Comparison of ENCODE assay signal across 16 mouse cellular contexts in genomic region chr17:14497086-14497485, GRCm38 (mm10).
A peak's percentile ranks its signal among the peaks of the same experiment; 100 is the strongest.
DNase-seq lines count a peak whose midpoint lies in the region; ATAC-seq and TF ChIP-seq lines count a peak whose summit lies in the region.
"Had no signal": no experiment of that assay in that cellular context is flagged by ENCODE, and none has a peak within 500 bp of the region (broad histone marks: within the 10 kb centered on the region; RNA-seq: fewer than 3 reads in every experiment).

No protein-coding gene starts in this region.

- H3K4me2 ChIP-seq in hindbrain, embryonic 13.5 days, result no peak overlapping the region
- no peak overlapping the region for H3K4me2 ChIP-seq in hindbrain, postnatal 0 days (ENCODE audit: low read depth, low read length)
- H3K4me2 ChIP-seq in midbrain, embryonic 14.5 days (ENCODE audit: low read length), result no peak overlapping the region
- H3K4me2 ChIP-seq: forebrain, embryonic 15.5 days; liver, embryonic 13.5 days had no signal

- no peaks in the 10 kb centered on the region for H3K9me3 ChIP-seq in hindbrain, embryonic 13.5 days
- no peaks in the 10 kb centered on the region for H3K9me3 ChIP-seq in hindbrain, postnatal 0 days (ENCODE audit: low read length)
- H3K9me3 ChIP-seq in midbrain, embryonic 14.5 days (ENCODE audit: control insufficient read depth, low read length), result no peaks in the 10 kb centered on the region
- H3K9me3 ChIP-seq: forebrain, embryonic 15.5 days; heart, embryonic 10.5 days; liver, embryonic 13.5 days had no signal

- no peak for TF ChIP-seq CTCF in hindbrain, postnatal 0 days (IDR thresholded peaks at IDR 0.05; ENCODE audit: low read depth)

- H3K4me3 ChIP-seq in hindbrain, embryonic 13.5 days, result no peak overlapping the region
- H3K4me3 ChIP-seq in hindbrain, postnatal 0 days (ENCODE audit: low read length), result no peak overlapping the region
- H3K4me3 ChIP-seq in midbrain, embryonic 14.5 days (replicated peaks; ENCODE audit: low read depth, low read length), result no peak overlapping the region
- H3K4me3 ChIP-seq: forebrain, embryonic 15.5 days; heart, embryonic 10.5 days; layer of hippocampus, adult 2 months; liver, embryonic 13.5 days had no signal

- ATAC-seq in hindbrain, embryonic 13.5 days (ENCODE audit: low FRiP score), result peak; percentile 68
- no peak for ATAC-seq in hindbrain, postnatal 0 days
- ATAC-seq in midbrain, embryonic 14.5 days (ENCODE audit: low FRiP score, low TSS enrichment), result no peak; the same call in 1 of the 2 replicates
- ATAC-seq: forebrain, embryonic 15.5 days had no signal

- no peak for DNase-seq in hindbrain, postnatal 0 days (ENCODE audit: low spot score)
- peak; percentile 57 for DNase-seq in embryo, embryonic 10.5 days (ENCODE audit: low spot score)
- peak; percentile 71 for DNase-seq in hindlimb bud, embryonic 11.5 days (ENCODE audit: extremely low spot score, low read depth, low spot score)
- peak; percentile 44 for DNase-seq in midbrain, embryonic 14.5 days
- no peak for DNase-seq in adrenal gland, adult 8-10 months
- DNase-seq in right cerebral cortex, adult 2 months (ENCODE audit: low spot score in 2 of 2), result no peak
- no peak for DNase-seq in kidney, adult 18-20 months
- DNase-seq: cerebellum, postnatal 10 days; gastrocnemius, postnatal 10 days; heart, postnatal 4 days; liver, embryonic 13.5 days; thymus, adult 2 months had no signal

- 0 out of 2 replicates have a peak, but pooled peaks cover 4% of the 10 kb centered on the region for H3K4me1 ChIP-seq in hindbrain, embryonic 13.5 days (replicated peaks)
- no peaks in the 10 kb centered on the region for H3K4me1 ChIP-seq in hindbrain, postnatal 0 days (ENCODE audit: insufficient read depth, low read length)
- 0 out of 2 replicates have a peak, but pooled peaks cover 2% of the 10 kb centered on the region for H3K4me1 ChIP-seq in midbrain, embryonic 14.5 days (ENCODE audit: control insufficient read depth, insufficient read depth, low read length)
- H3K4me1 ChIP-seq: forebrain, embryonic 15.5 days; heart, embryonic 10.5 days; liver, embryonic 13.5 days had no signal

- no peak overlapping the region for H3K9ac ChIP-seq in hindbrain, embryonic 13.5 days
- no peak overlapping the region for H3K9ac ChIP-seq in hindbrain, postnatal 0 days (replicated peaks; ENCODE audit: low read length)
- H3K9ac ChIP-seq in midbrain, embryonic 14.5 days (replicated peaks; ENCODE audit: low read length), result no peak overlapping the region
- H3K9ac ChIP-seq: forebrain, embryonic 15.5 days; liver, embryonic 13.5 days had no signal

- H3K27ac ChIP-seq in hindbrain, embryonic 13.5 days, result no peak overlapping the region
- H3K27ac ChIP-seq in hindbrain, postnatal 0 days, result no peak overlapping the region
- no peak overlapping the region for H3K27ac ChIP-seq in midbrain, embryonic 14.5 days (replicated peaks; ENCODE audit: low read depth, low read length)
- H3K27ac ChIP-seq: forebrain, embryonic 15.5 days; heart, embryonic 10.5 days; layer of hippocampus, adult 2 months; liver, embryonic 13.5 days had no signal

- no peaks in the 10 kb centered on the region for H3K36me3 ChIP-seq in hindbrain, embryonic 13.5 days
- no peaks in the 10 kb centered on the region for H3K36me3 ChIP-seq in hindbrain, postnatal 0 days (ENCODE audit: insufficient read depth, low read length)
- H3K36me3 ChIP-seq in midbrain, embryonic 14.5 days (ENCODE audit: control insufficient read depth, insufficient read depth, low read length), result no peaks in the 10 kb centered on the region
- H3K36me3 ChIP-seq: forebrain, embryonic 15.5 days; heart, embryonic 10.5 days; liver, embryonic 13.5 days had no signal

- H3K27me3 ChIP-seq in hindbrain, embryonic 13.5 days, result no peaks in the 10 kb centered on the region
- H3K27me3 ChIP-seq in hindbrain, postnatal 0 days (ENCODE audit: insufficient read depth, low read length), result no peaks in the 10 kb centered on the region
- no peaks in the 10 kb centered on the region for H3K27me3 ChIP-seq in midbrain, embryonic 14.5 days (ENCODE audit: control insufficient read depth, insufficient read depth, low read length)
- H3K27me3 ChIP-seq: forebrain, embryonic 15.5 days; liver, embryonic 13.5 days had no signal

- 74% methylated on average over 15 of the region's 15 CpGs for WGBS in hindbrain, embryonic 13.5 days
- WGBS in hindbrain, postnatal 0 days, result 82% methylated on average over 15 of the region's 15 CpGs
- 69% methylated on average over 15 of the region's 15 CpGs for WGBS in midbrain, embryonic 14.5 days

Comparison
In these comparisons a context has a peak if more than half of its experiments do, and no peak if none do; other contexts are left out.
1. DNase-seq: peak in embryo, embryonic 10.5 days (single experiment), hindlimb bud, embryonic 11.5 days (single experiment) and midbrain, embryonic 14.5 days (single experiment); none in hindbrain, postnatal 0 days (single experiment), adrenal gland, adult 8-10 months (single experiment), right cerebral cortex, adult 2 months (0 of 2) and kidney, adult 18-20 months (single experiment).